Comparison of ENCODE assay signal across 8 mouse cellular contexts in the genomic region with DNA sequence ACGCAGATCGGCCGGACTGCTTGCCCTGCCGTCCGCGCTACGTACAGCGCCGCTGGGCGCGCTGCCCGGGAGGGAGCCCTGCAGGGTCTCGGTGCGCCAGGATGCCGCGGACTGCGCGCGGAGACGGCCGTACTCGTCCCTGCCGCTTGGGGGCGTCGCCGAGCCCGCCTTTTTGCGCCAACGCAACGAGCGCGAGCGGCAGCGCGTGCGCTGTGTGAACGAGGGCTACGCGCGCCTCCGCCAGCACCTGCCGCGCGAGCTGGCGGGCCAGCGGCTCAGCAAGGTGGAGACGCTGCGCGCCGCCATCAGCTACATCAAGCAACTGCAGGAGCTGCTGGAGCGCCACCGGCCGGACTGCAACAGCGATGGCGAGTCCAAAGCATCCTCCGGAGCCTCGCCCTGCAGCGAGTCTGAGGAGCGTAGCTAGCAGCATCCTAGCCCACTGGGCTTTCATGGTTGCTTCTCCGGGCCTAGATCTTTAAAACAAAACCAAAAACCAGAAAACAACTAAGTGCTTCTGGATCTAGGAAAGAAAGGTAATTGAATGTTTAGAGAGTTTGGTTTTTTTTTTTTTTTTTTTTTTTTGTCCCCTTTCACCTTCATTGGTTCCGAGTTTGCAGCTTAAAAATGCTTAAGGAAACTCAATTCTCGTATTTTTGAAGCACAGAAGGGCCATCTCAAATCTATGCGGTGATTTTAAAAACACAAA. TPM values are rescaled to one million over a fixed set of nuclear protein-coding genes. Genes with fewer than 3 reads are reported as not detected.
DNase-seq lines count a peak whose midpoint lies in the region.

No protein-coding gene starts in this region.

- DNase-seq in WW6 (ENCODE audit: low read depth, low spot score) = peak; percentile 80
- DNase-seq in cerebellum, adult 9-11 months = peak; percentile 90
- DNase-seq in frontal cortex, postnatal 25 days (ENCODE audit: low spot score in 2 of 2) = peak; percentile 54 to 60
- peak; percentile 72 for DNase-seq in kidney, adult 11 months
- DNase-seq in left cerebral cortex, postnatal 36 days (ENCODE audit: low spot score in 2 of 2) = peak; percentile 77 to 85
- DNase-seq in midbrain, embryonic 10.5 days (ENCODE audit: low spot score) = peak; percentile 86
- peak; percentile 69 for DNase-seq in right cerebral cortex, postnatal 4 days
- no peak for DNase-seq in c-Kit-positive CD71-positive TER-119-positive erythroid progenitor cells, embryonic 14.5 days (ENCODE audit: low spot score)

- H3K27ac ChIP-seq in midbrain, embryonic 10.5 days (replicated peaks) = peak overlapping the region; percentile 83

- peak overlapping the region; percentile 63 for H3K4me3 ChIP-seq in midbrain, embryonic 10.5 days

- H3K36me3 ChIP-seq in midbrain, embryonic 10.5 days = no peaks in the 10 kb centered on the region

- peaks cover 24% of the 10 kb centered on the region for H3K4me1 ChIP-seq in midbrain, embryonic 10.5 days

- 2% methylated on average over 63 of the region's 63 CpGs for WGBS in midbrain, embryonic 10.5 days

- intact Hi-C loops in left cerebral cortex, postnatal 36 days (cut with DNase I) = no loop called here

- no peaks in the 10 kb centered on the region for H3K9me3 ChIP-seq in midbrain, embryonic 10.5 days (replicated peaks)

- peaks cover 28% of the 10 kb centered on the region for H3K27me3 ChIP-seq in midbrain, embryonic 10.5 days (ENCODE audit: low read depth, poor library complexity, severe bottlenecking)

RNA-seq across cellular contexts. Expression of gene Ascl4, which starts 1.2 kb away (rescaled TPM):
- under 1 TPM in 1 of 2 experiments, not detected in 1; 0.32 TPM for total RNA-seq in left cerebral cortex, postnatal 36 days (2021)
- polyA plus RNA-seq in midbrain, embryonic 10.5 days (2016; fragmentation: Nextera tagmentation; extraction: Ambion mirVana) = 0.49 and 0.79 TPM in 2 replicates

RNA-seq across cellular contexts. Expression of gene Prdm4, which starts 11.7 kb away (rescaled TPM):
- total RNA-seq in left cerebral cortex, postnatal 36 days (2021) = 10 to 100 TPM; 24.0 to 27.0 TPM
- 25.1 and 26.0 TPM in 2 replicates for polyA plus RNA-seq in midbrain, embryonic 10.5 days (2016; fragmentation: Nextera tagmentation; extraction: Ambion mirVana)

RNA-seq across cellular contexts. Expression of gene Rtcb, which starts 29.0 kb away (rescaled TPM):
- 100 to 1,000 TPM in 1 of 2 experiments, 10 to 100 TPM in 1; 97.6 to 107 TPM for total RNA-seq in left cerebral cortex, postnatal 36 days (2021)
- 227 and 228 TPM in 2 replicates for polyA plus RNA-seq in midbrain, embryonic 10.5 days (2016; fragmentation: Nextera tagmentation; extraction: Ambion mirVana)
